Mouse (Mus musculus): ENCODE measurements at regions not wholly inside any gene's neighbourhood (a gene's known extent, or its start where the extent isn't known, plus 50 kb on each side); places are given as distances from the start of the nearest gene placed in this dataset.

DNA sequence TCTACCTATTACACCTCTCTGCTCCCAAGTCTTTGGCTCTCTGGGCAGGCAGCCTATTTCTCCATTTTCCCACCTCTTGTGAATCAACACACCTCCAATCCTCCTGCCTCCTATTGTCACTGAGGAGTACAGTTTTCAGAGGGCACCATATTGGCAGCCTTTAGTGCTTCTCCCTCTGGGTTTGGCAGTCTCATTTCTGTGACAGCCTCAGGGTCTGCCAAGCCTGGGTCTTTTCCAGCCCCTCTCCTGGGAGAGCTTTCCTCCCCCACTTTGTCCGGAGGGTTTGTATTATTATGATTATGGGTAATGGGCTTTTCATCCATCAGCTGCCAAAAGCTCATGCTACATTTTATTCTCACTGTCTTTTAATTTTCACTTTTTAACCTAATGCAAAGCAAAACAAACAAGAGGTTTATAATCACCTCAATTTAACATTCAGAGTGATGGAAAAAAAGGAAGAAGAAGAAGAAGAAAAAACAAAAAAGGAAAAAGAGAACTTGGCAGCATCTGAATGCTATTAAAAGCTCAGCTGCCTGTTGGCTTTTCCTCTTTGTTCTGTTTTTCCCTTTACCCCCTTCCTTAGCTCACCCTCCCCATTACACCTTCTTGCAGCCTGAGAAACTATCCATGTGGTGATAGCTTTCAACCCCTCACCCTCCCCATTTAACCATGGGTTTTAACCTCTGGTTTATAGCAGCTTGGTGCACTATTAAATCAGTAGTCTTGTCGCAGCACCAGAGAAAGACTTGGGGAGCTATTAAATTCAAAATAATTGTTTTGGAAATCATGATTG is 790.5 kb upstream of the Cdh8 start:
- no peak for ATAC-seq (replicated peaks; ENCODE audit: poor library complexity)

DNA sequence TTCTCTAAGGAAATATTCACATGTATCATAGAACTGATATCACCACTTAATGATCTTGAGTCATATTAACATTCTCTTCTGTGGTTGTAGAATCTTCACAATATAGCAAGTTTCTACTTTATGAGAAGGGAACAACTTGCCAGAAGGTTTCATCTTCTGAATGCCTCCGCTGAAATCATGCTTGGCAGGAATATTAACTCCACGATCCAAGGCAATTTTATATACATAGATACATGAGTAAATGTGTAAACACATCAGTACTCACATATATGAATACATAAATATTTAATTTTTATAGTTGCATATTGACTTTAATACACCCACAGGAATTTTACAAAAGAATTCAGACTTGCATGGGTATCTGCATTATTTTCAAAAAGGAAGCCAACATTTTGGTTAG is 777.0 kb upstream of the Cdh8 start:
- ATAC-seq (replicated peaks; ENCODE audit: poor library complexity), result no peak

DNA sequence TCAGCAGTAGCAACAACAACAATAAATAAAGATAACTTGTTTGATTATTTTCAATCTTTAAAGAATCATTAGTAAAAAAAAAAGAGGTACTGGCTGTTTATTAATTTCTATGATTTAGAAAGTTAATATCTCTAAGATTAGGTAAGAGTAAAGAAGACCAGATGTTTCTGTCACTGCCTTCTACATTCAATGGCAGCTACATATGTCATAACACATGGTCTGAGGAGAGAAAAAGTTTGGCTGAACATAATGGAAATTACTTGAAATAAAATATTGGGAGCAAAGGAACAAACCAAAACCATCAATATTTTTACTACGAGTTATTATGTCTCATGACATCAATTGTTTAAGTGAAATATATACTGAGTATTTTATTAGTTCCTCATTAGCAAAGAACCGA is 774.4 kb upstream of the Cdh8 start:
- no peak for ATAC-seq (replicated peaks; ENCODE audit: poor library complexity)

DNA sequence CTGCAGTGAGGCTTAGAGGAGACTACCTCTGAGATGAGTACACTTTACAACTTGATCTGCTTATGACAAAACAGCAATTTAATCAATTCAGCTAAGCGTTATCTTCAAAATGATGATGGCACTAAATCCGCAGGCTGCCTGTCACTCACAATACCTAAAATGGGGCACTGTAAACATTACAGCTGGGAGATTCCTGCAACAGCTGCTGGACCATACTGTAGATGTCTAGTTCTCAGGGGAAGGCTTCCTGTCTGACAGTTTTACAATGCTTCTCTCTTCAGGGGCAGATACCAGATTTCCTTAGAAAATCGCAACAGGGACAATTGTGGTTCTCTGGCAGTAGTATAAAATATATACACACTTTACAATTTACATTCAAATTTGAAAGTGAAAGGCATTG is 771.7 kb upstream of the Cdh8 start:
- ATAC-seq (replicated peaks; ENCODE audit: poor library complexity), result no peak

DNA sequence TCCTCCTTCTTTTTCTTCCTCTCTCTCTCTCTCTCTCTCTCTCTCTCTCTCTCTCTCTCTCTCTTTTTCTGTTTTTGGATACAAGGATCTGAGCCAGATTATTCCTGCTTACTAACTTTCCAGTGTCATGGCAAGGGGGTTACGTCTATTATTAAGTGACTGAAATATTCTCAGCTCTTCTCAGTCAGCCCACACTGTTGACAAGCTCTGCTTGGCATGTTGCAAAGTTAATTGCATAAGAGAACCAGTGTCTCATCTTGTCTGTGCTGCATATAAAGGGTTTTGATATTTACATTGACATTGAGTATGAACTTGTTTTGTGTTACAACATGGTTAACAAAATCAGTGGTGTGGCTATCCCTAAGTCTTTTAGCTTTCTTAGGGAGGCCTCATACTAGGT is 760.2 kb upstream of the Cdh8 start:
- ATAC-seq (replicated peaks; ENCODE audit: poor library complexity), result no peak

DNA sequence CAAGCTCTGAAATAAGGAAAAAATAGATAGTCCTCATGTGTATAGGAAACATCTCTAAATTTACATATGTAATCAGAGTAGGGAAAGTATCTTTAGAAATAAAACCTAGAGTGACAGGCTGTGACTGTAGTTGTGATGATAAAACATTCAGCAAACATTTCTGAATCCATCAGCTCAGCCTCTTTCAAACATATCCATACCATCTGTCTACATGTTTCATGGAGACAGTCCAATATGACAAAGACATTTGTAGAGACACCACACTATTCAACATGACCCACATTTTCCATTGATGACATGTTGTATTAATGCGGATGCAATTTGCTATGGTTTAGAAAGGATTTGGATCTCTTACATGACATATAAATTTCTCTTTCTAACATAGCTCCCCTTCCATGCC is 729.1 kb upstream of the Cdh8 start:
- ATAC-seq (replicated peaks; ENCODE audit: poor library complexity), result no peak

DNA sequence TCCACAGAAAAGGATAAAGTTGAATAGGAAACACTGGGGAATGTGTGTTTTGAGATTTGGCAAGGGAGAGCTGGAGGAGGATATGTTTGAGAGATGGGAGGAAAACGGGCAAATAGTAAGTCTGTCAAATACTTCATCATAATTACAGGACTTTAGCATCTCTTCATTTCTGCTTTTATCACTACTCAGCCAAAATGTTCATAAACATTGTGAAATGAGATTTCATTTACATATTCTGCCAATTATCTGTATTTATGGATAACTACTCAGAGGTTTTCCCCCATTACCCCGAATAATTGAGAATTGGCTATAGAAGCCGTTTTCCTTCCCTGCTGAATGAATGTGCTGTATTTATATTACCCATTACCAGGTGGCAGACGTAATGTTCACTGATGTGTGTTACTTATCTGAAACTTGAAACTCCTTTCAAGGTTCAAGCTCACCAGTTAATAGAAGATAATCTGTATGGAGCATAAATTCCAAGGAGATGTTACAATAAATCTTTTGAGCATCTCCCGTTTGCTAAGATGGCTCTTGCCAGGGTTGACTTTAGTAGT is 727.9 kb upstream of the Cdh8 start:
- ATAC-seq (replicated peaks; ENCODE audit: poor library complexity), result no peak

DNA sequence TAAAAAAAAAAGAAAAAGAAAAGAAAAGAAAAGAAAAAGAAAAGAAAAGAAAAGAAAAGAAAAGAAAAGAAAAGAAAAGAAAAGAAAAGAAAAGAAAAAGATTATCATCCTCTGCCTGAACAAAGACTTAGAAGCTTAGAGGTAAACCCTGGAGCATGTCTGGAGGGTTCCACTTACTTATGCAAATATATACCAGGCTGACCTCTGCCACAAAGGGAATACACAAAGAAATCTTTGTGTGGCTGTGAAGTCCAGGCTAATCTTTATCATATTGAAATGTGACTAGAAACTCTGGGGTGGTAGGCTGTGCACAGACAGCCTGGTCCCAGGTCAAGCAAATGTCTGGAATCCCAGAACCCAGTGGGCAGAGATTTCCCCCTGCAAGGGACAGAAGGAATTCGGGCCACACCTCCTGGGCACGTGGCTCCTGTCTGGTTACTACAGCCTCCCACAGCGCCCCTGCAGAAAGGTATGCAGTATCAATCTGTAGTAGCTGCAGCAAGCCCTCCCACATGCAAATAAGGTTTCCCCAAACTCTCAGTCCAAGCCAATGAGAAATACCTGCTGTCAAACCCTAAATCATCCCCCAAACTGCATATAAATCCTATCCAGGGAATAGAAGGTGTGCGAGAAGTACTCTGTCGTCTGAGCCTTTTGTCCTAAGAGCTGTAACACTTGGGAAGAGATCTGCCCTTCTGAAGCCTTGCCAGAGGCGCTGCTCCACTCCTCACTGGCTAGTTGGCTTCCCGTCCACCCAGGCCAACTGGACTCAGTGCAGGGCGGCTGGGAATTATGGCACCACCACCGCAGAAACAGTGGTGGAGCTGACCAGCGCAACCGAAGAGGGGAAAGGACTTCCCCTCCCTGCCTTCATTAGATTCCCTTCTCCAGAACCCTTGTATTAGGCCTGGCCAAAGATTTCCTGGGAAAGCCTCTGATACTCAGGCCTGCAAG is 688.4 kb upstream of the Cdh8 start:
- ATAC-seq (replicated peaks; ENCODE audit: poor library complexity), result no peak

DNA sequence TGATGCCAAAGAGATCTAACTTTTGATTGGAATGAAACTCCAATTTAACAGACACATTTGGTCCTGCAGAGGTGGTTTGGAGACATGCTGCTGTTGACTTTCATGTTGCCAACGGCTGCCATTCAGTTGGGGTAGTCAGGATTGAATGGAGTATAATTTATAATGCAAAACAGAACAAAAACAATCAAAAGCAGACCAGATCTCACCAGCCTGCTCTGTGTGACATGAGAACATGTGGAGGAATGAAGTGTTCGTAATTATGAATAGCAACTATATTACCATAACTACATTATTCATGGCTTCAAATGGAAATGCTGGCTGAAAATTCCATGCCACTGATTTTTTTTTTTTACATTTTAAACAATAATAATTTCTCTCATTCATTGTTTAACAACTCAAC is 685.7 kb upstream of the Cdh8 start:
- ATAC-seq (replicated peaks; ENCODE audit: poor library complexity), result no peak

DNA sequence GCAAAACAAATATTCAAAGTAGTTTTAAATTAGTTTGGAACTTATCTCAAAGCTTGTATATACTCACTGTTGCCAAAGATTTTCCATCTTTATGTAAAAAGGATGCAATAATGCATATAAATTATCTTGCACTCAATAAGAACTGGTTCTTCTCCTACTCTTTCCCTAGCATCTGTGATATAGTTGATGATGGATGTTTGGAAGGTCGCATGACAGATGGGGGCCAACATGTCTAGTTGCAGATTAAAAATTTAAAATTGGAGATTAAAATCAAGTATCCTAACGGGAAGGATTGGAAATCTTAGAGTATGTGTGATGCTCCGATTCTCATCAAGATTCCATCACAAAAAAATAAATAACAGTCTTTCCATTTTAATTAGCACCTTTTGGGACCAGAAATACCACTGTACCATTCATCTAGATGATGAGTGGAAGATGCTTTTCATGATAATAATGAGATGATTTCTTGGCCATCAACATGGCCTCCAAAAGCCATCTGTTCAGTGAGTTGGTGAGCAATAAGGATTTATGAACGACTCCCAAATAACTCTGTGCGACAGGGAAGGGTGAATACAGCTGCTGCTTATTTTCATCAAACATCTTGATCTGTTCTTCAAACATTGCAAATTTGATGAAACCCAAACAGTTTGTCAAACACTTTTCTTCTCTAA is 655.9 kb upstream of the Cdh8 start:
- ATAC-seq (replicated peaks; ENCODE audit: poor library complexity), result no peak

DNA sequence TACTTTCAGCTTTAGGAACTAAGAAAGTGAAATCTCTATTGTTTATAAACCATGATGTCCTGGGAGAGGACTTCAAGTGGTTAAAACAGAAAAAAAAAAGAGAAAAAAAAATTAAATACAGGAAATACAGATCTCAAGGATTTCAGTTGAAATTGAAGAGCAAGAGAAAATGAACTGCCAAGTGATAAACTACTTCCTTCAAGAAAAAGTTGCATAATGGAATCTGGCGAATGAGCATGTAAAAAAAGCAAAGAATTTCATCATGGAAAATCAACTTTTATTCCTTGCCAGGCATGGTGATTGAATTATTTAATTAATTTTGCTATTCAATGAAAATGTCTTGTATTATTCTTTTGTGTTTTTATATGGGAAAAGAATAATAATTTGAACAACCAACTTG is 653.5 kb upstream of the Cdh8 start:
- ATAC-seq (replicated peaks; ENCODE audit: poor library complexity), result no peak

DNA sequence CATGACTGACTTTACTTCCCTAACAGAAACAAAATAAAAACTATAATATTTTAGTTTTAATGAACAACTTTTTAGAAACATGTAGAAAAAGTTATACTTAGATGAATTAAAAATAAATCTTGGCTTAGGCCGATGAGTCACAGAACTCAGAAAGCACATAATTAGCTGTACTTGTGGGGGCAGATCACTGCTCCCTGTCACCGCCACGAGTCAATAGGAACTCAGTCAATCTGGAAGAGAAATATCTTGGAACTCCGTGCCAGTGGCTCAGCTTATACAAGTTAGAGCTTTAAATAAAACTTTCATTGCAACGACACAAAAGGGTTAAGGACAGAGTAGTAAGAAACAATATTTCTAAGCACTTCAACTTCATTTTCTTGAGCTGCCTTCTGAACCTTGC is 622.7 kb upstream of the Cdh8 start:
- no peak for ATAC-seq (replicated peaks; ENCODE audit: poor library complexity)

DNA sequence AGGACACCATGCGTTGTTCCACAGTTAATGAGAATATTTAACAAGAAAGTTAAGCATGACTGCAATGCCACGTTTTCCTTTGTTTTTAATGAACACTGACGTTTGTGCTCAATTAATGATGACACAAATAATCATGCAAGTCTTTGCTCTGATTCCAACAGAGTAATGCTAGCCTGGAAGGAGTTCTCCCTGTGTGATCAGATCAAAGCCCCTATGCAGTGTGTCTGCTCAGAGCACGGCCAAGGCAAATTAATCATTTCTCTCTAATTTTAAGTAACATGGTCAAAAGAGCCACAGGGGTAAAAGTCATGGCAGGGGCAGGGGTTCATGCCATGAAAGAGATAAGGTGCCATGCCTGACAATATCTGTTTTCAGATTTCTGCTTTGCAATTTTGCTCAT is 618.2 kb upstream of the Cdh8 start:
- no peak for ATAC-seq (replicated peaks; ENCODE audit: poor library complexity)

DNA sequence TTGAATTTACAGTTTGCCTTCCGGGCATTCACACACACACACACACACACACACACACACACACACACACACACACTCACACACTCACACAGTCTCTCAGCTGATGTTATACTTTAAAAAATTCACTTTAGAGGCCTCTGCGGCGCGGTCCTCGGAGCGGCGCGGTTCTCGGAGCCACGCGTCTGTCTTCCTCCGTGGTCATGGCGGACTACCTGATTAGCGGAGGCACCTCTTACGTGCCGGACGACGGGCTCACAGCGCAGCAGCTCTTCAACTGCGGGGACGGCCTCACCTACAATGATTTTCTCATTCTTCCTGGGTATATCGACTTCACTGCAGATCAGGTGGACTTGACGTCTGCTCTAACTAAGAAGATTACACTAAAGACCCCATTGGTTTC is 614.1 kb upstream of the Cdh8 start:
- ATAC-seq (replicated peaks; ENCODE audit: poor library complexity), result peak; percentile 97

DNA sequence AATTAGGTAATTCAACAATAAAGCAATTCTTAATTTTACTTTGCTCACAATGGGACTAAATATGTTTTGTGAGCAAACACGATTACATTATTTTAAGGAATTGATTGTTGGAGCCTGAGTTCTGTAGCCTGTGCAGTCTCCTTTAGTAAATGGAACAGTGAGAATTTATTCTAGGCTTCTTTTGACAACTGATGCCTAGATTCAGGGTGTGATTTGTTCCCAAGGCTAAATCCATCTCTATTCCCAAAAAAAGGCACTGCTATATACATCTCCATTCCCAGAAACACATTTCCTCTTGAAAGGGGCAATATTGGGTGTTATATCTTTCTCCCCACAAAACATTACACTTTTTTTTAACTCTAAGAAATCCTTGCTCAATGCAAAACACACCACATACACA is 599.4 kb upstream of the Cdh8 start:
- no peak for ATAC-seq (replicated peaks; ENCODE audit: poor library complexity)

DNA sequence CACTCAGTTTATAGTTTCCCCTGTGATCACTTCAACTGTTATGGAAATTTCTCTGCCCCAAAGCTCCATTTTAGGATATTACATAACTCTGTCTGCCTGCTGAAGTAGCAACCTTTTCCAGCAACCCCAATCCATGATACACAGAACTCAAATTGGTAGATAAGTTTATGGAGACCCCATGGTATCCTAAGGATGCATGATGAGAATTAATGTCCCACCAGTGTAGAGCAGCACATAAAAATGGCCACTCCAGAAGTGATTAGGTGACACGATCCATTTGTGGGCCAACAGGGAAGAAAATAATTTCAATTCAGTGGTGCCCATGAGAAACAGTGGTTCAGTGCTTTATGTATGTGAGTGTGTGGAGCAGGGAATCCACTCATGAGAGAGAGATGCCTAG is 583.3 kb upstream of the Cdh8 start:
- ATAC-seq (replicated peaks; ENCODE audit: poor library complexity), result no peak

DNA sequence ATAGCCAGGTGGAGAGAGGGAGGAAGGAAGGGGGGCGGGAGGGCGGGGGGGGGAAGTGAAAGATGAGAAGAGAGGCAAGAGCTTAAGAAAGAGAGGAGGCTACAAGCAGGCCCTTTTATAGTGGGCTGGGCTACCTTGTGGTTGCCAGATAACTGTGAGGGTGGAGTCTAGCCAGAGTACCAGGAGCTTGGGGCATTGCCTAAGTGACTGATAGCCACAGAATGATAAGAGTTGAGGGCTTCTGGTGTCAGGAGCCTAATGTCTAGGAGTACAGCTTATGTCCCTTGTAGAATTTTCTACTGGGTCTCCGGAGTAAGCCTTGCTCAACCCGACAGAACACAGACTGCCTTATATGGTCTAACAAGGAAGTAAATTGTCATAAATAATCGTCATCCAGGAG is 567.4 kb upstream of the Cdh8 start:
- no peak for ATAC-seq (replicated peaks; ENCODE audit: poor library complexity)

DNA sequence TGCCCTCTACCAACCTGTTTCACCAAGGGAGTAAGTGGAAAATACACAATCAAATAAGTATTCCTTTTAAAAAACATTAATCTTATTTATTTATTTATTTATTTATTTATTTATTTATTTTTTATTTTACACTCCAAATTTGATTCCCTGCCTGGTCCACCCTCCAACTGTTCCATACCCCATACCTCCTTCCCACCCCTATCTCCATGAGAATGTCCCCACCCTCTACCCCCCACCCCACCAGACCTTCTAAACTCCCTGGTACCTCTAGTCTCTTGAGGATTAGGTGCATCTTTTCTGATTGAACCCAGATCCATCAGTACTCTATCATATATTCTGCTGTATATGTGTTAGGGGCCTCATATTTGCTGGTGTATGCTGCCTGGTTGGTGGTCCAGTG is 538.4 kb upstream of the Cdh8 start:
- ATAC-seq (replicated peaks; ENCODE audit: poor library complexity), result no peak

DNA sequence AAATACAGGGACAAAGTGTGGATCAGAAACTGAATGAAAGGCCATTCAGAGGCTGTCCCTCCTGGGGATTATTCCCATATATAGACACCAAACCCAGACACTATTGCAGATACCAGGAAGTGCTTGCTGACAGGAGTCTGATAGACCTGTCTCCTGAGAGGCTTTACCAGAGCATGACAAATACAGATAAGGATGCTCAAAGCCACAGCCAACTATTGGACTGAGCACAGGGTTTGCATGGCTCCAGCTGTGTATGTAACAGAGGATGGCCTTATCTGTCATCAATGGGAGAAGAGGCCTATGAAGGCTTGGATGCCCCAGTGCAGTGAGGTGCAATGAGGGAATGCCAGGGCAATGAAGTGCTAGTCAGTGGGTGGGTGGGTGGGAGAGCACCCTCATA is 537.6 kb upstream of the Cdh8 start:
- ATAC-seq (replicated peaks; ENCODE audit: poor library complexity), result no peak

DNA sequence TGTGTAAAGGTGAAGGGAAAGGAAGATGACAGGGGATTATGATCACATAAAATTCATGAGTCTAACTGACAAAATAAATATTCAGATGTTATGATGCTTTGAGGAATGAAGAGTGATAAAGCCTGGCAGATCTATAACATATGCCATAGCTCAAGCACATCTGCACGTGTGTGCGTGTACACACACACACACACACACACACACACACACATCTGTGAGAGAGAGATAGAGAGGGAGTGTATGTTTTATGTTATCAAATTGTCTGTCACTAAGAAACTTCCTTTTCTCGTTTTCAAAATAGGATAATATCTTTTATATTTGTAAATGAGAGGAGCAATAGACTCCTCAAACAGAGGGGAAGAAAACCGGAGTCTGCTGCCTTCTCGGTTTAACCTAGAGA is 516.9 kb upstream of the Cdh8 start:
- ATAC-seq (replicated peaks; ENCODE audit: poor library complexity), result no peak
